Mouse (Mus musculus) megakaryocyte progenitor cell, adult 5-6 weeks (primary cell): ENCODE data around the gene Agps. TPM values are rescaled to one million over a fixed set of nuclear protein-coding genes. Genes with fewer than 3 reads are reported as not detected.

Experiments used
- ATAC-seq: replicated peaks from 2 replicates; pipeline ENCODE4 v1.8.0; 2016; ENCODE audit warnings: mild to moderate bottlenecking, moderate TSS enrichment, inconsistent platforms; ENCODE audit not compliant: poor library complexity
- total RNA-seq, 2 experiments: library from RNA; stranded (forward) in 1 of 2; stranded (reverse) in 1 of 2; fragments of 157-497, 149-512 nt in 1 of 2; fragments of 200-1000 nt in 1 of 2; gene quantifications; 2 replicates each; pipeline versions ENCODE4 v1.2.3 to v1.2.4; 2015 to 2017

Agps gene
- 218 and 225 TPM in 2 replicates for total RNA-seq (2015)
- 188 and 201 TPM in 2 replicates for total RNA-seq (2017)

- ATAC-seq = peak; percentile 87
Observed at GRCm38 (mm10) chr2:75831881-75832633, at the start of gene Agps. Agps (plus strand) TSS chr2:75832177.

GRCm38 (mm10) chr2:75786075-75786474, 45.9 kb upstream of the Agps start:
- ATAC-seq = peak; percentile 76

GRCm38 (mm10) chr2:75788511-75788910, 43.5 kb upstream of the Agps start:
- no peak for ATAC-seq

GRCm38 (mm10) chr2:75789959-75790523, 41.9 kb upstream of the Agps start:
- no peak for ATAC-seq

GRCm38 (mm10) chr2:75791561-75792308, 40.2 kb upstream of the Agps start:
- ATAC-seq = peak; percentile 22

GRCm38 (mm10) chr2:75792377-75793203, 39.4 kb upstream of the Agps start:
- ATAC-seq = peak; percentile 90

- no peak for ATAC-seq
Observed at GRCm38 (mm10) chr2:75796181-75796580, 35.8 kb upstream of the Agps start.

GRCm38 (mm10) chr2:75798434-75798970, 33.5 kb upstream of the Agps start:
- ATAC-seq = no peak

GRCm38 (mm10) chr2:75805767-75806166, 26.2 kb upstream of the Agps start:
- ATAC-seq = peak; percentile 41; the same call in 1 of the 2 replicates

- no peak for ATAC-seq
Observed at GRCm38 (mm10) chr2:75806891-75807290, 25.1 kb upstream of the Agps start.

GRCm38 (mm10) chr2:75807460-75807859, 24.5 kb upstream of the Agps start:
- ATAC-seq = no peak

GRCm38 (mm10) chr2:75814880-75815279, 17.1 kb upstream of the Agps start:
- ATAC-seq = no peak

- ATAC-seq = no peak
Observed at GRCm38 (mm10) chr2:75815521-75815920, 16.5 kb upstream of the Agps start.

- no peak for ATAC-seq
Observed at GRCm38 (mm10) chr2:75816673-75817072, 15.3 kb upstream of the Agps start.

- ATAC-seq = peak; percentile 82
Observed at GRCm38 (mm10) chr2:75818719-75819118, 13.3 kb upstream of the Agps start.

- ATAC-seq = no peak
Observed at GRCm38 (mm10) chr2:75819796-75820195, 12.2 kb upstream of the Agps start.

GRCm38 (mm10) chr2:75821971-75822751, 9.8 kb upstream of the Agps start:
- ATAC-seq = no peak

GRCm38 (mm10) chr2:75823736-75824135, 8.2 kb upstream of the Agps start:
- ATAC-seq = peak; percentile 78

- no peak for ATAC-seq
Observed at GRCm38 (mm10) chr2:75824144-75824543, 7.8 kb upstream of the Agps start.

GRCm38 (mm10) chr2:75824846-75825245, 7.1 kb upstream of the Agps start:
- ATAC-seq = no peak
